Mouse (Mus musculus) liver (tissue): ENCODE data around the gene Slc7a6os.
A peak's percentile ranks its signal among the peaks of the same experiment; 100 is the strongest.

Source experiments
- DNase-seq: peaks from one replicate; pipeline ENCODE4 v3.0.0-alpha.2; 2020; ENCODE audit warnings: mixed read lengths

The Slc7a6os gene

DNA sequence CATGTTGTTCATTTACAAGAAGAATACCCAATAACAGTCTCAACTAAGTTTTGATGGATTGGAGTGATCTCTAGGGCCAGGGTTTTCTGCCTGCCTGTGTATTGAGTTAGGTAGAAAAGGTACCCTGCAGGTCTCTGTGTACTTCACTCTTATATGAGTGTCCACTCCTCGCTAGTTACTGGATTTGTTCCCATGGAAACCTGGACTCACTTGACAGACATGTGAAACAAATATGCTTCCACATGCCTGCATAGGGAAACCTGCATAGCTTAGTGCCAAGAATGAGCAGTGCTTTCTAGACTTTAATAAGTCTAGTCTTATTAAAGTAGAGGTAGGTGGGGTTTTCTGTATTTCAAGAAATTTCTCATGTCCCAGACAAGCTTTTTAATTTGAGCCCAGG lies 33.8 kb downstream of the Slc7a6os start:
- no peak for DNase-seq

DNA sequence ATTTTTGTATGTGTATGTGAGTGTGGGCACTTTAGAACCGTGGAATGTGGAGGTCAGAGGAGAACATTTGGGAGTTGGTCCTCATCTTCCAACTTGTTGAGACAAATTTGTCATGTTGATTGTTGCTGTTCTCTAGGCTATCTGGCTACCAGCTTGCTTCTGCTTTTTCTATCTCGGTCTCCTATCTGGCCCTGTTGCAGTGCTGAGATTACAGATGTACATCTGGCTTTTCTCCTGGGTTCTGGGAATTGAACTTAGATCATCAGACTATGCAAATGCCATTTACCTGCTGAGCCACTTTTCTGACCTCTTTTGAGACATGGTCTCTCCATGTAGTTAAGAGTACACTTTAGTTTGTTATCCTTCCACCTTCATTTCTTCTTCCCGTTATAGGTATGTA lies 37.2 kb downstream of the Slc7a6os start:
- no peak for DNase-seq

DNA sequence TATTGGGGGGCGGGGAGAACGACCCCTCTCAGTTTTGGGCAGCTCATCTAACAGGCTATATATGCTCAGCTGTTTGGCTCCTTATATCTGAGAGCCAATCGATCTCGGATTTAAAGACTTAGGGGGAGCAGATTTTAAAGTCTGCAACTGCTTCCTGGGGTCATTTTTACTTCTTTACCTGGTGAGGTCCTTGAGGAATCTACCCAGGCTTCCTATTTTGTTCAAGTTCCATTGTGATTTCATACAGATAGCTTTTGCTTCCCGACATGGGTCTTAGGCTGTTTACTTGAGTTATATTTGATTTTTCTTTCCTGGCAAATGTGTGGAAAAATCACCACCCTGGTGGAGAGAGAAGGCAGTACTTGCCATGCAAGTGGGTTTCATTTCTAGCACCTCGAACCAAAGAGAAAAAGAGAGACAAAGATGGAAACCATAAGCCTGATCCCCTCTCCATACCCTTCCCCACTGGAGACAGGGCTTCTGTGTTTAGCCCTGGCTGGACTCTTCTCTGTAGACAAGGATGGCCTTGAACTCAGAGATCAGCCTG lies 40.7 kb downstream of the Slc7a6os start:
- DNase-seq: no peak

DNA sequence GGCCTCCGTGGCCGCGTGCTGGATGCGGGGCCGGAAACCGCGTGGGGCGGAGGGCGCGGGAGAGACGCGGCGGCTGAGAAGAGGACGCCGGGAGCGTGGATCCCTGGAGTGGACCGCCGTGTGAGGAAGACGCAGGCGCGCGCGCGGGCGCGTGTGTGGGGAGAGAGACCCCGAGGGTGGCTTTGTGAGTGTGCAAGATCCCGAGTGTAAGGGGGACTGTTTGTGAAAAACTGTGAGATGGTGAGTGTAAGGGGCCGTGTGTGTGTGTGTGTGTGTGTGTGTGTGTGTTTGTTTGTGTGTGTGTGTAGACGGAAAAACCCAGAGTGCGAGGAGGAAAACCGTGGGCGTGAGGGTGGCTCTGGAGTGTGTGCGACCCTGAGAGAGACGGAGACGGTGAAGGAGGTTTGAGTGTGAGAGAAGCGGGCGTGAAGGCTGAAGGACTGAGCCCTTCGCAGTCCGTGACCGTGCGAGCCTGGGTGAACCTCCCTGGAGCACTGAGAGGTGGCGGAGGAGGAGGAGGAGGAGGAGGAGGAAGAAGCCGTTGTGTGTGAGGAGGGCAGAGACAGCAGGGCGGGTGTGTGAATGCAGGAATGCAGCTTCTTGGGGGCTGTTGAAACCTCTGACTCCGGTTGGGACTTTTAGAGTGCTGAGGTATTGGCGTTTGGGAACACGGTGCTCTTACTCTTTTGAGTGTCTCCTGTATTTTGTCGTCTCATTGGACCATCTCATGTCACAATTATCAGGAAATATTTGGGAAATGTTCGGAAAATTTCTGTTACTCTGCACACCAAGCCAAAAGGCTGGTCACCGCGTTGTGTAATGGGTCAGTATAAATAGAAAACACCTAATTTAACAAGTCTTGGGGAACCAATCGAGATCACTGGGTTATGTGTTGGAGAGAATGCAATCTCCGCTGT lies 41.5 kb downstream of the Slc7a6os start:
- peak; percentile 66 for DNase-seq

DNA sequence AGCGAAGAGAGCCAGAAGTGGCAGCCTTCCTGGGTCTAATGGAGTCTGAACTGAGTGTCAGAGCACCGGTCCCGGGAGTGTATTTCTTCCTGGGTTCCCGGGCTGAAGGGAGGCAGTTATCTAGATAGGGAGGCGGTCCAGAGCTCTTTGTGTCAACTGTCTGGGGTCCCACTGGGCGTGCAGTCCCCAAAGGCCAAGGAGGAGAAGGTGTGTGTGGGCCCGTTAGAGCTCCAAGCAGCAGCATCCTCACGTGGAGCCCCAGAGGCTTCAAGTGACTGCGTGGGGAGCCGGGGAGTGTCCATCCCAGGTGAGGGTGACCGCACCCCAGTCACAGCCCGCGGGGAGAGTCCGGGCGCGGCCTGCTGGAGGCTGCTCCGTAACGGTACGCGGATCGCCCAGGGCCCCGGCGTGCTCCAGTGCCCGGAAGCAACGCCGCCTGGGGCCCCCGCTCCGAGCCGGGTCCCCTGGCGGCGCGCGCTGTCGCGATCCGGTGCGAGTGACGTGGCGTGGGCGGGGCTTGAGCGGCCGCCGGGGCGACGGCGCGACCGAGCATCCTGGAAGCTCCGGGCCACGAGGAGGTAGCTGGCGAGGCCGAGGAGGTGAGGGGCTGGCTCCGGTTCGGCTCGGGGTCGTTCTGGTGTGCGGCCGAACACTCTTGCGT lies 42.2 kb downstream of the Slc7a6os start, which contains the start of gene Slc7a6:
Gene Slc7a6, plus strand, starts transcription at position 502 of the 661 bp plus-strand sequence.
- DNase-seq: peak; percentile 88

DNA sequence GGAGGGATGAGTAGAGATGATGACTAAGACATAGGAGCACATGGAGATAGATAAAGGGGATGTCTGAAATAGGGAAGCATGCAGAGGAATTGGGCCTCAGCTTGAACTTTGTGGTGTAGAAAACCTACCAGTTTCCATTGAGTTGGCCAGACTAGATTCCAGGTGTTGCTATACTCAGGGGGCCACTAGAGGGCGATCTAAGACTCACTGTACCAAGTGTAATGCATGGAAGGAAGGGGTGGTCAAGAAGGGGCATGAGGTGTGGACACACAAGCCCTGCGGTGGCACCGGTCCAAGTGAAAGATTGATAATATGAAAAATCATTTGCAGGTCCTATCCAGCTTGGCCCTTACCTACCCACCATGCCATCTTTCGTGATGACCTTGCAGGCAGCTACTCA lies 45.3 kb downstream of the Slc7a6os start:
- DNase-seq: peak; percentile 75

DNA sequence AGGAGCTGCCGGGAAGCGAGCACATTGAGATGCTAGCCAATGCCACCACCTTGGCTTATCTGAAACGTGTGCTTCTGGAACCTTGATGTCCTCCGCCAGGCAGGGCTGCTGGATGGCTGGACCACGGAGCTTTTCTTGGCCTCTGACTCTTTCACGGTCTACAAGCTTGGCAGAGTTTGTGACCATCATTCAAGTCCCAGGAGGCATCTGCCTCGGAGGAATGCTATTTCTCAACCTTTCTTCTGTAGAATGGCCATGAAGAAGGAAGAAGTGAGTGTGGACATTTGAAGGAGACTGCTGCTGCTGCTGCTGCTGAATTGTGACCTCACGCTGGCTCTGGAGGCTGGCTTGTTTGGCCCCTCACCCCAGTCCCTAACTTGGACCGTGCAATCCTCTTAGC lies 47.5 kb downstream of the Slc7a6os start:
- no peak for DNase-seq

DNA sequence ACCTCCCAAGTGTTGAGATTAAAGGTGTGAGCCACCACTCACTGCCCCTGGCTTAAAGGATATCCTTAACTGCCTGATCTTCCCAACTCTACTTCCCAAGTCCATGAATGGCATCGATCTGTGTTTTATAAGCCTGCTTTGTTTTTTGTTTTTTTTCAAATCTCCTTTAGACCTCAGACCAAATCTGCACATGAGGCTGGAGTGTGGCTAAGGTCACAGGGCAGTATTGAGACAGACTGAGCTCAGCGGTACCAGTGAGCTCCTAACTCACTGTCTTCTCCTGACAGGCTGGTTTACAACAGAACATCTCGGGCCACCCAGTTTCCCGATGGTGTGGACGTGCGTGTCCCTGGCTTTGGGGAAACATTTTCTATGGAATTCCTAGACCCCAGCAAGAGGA lies 50.9 kb downstream of the Slc7a6os start:
- no peak for DNase-seq

DNA sequence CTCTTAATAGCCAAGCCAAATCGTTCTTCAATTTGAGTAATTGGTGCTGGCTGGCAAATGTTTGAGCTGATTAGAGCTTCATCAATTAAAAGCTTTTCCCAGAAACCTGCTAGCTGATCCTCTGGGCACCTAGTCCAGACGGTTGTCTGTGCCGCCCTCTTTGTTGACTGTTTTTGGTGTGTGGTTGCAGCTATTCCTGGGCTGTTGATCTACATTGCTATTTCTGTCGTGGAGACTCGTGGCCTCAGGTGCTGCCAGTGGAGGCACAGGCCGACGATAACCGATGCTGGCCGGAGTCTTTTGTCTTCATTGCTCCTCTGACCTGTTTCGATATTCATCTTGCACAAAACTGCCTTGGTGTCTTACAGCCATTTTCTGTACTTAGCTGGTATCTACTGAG lies 52.4 kb downstream of the Slc7a6os start:
- DNase-seq: no peak

DNA sequence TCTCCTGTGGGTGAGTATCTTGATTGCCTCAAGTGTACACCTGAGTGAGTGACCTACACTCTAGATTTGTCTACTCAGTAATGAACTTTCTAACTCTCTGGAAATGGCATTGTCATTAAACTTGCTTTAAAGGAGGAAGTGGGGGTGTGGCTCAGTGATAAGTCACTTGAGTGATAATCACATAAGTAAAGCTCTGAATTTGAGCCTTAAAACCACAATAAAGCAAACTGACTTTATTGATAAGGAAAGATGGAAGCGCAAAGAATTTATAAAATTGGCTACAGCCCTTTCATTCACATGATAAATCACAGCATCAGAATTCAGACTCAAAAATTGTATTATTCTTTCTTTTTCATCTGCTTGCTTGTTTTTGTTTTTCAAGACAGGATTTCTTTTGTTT lies 53.3 kb downstream of the Slc7a6os start:
- no peak for DNase-seq

DNA sequence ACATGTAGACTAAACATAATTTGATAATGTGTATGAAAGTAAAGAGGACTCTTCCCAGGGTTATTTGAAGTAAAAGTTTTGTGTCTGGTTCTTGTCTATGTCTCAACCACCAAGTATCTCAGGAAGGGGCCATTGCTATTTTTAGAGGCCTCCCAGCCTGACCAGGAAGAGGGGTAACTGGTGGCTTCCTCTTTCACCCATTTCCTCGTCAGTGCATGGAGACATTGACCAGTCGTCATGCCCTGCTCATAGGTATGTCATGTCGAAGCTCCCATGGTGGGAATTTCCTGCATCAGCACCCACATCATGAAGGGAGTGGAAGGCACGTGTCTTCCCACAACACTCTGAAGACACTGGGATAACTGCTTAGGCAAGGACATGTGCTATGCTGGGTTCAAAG lies 57.9 kb downstream of the Slc7a6os start:
- DNase-seq: no peak

DNA sequence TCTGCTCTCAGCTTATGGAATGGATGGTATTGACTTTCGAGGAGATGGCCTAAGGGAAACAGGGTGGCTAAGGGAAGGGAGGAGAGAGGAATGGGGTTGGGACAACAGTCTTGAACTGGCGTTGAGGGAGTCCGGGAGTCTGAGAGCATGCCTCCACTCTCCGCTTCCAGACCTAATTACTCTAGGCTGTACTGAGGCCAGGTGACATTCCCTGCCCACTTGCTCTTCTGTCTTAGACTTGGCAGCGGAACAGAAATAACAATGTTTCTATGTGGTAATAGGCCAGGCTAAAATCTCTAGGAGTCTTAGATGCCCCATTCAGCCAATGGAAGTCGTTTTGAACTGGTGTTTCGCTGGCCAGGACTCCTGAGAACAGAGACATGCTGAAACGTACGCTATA lies 59.7 kb downstream of the Slc7a6os start:
- no peak for DNase-seq
